8 mouse cellular contexts compared by ENCODE assay signal in genomic region chr5:37162871-37163781, GRCm38 (mm10).
DNase-seq lines count a peak whose midpoint lies in the region; ATAC-seq and TF ChIP-seq lines count a peak whose summit lies in the region.

No protein-coding gene starts in this region.

- no peaks in the 10 kb centered on the region for H3K36me3 ChIP-seq in embryonic facial prominence, embryonic 15.5 days
- no peaks in the 10 kb centered on the region for H3K36me3 ChIP-seq in hindbrain, embryonic 12.5 days

- H3K4me2 ChIP-seq in embryonic facial prominence, embryonic 15.5 days (replicated peaks), result peak overlapping the region; percentile 44
- peak overlapping the region; percentile 66 for H3K4me2 ChIP-seq in hindbrain, embryonic 12.5 days (replicated peaks)

- no peak overlapping the region for H3K27ac ChIP-seq in bone marrow macrophage, adult 2 months (ENCODE audit: insufficient read depth, low read depth, low read length)
- H3K27ac ChIP-seq in embryonic facial prominence, embryonic 15.5 days (replicated peaks), result no peak overlapping the region
- H3K27ac ChIP-seq in hindbrain, embryonic 12.5 days, result peak overlapping the region; percentile 35; the same call in 1 of the 2 replicates
- H3K27ac ChIP-seq in left cerebral cortex, adult 2 months, result peak overlapping the region; percentile 79

- in situ Hi-C loops in Patski (cut with MboI; ENCODE audit: low pct_unique_long_range_greater_than_20kb), result no loop called here

- TF ChIP-seq CTCF in Patski (IDR thresholded peaks at IDR 0.05), result peak; percentile 77
- TF ChIP-seq CTCF in bone marrow macrophage, adult 2 months (IDR thresholded peaks at IDR 0.05; ENCODE audit: low read depth, low read length), result 0 out of 2 replicates have a peak, but pooled peaks have one; percentile 18
- TF ChIP-seq CTCF in left cerebral cortex, adult 2 months (IDR thresholded peaks at IDR 0.05), result peak; percentile 90

- no peaks in the 10 kb centered on the region for H3K4me1 ChIP-seq in bone marrow macrophage, adult 2 months (ENCODE audit: control insufficient read depth, insufficient read depth, low read length)
- H3K4me1 ChIP-seq in embryonic facial prominence, embryonic 15.5 days, result peaks cover 8% of the 10 kb centered on the region
- H3K4me1 ChIP-seq in hindbrain, embryonic 12.5 days, result peaks cover 11% of the 10 kb centered on the region

- POLR2A ChIA-PET in Patski (lab: Charles Lee), result interaction anchor here (0.6 kb wide), 1 partner anchor 660 kb away, joined by 3 read pairs; no protein-coding TSS in a partner anchor

- no peaks in the 10 kb centered on the region for H3K9me3 ChIP-seq in embryonic facial prominence, embryonic 15.5 days (replicated peaks)
- no peaks in the 10 kb centered on the region for H3K9me3 ChIP-seq in hindbrain, embryonic 12.5 days (replicated peaks)

- DNase-seq in Patski (ENCODE audit: low read depth, low spot score), result no peak
- DNase-seq in left cerebral cortex, adult 2 months (ENCODE audit: extremely low spot score in 1 of 2, low spot score in 2 of 2), result peak; percentile 87 to 88
- peak; percentile 85 for DNase-seq in right cerebral cortex, postnatal 4 days

- WGBS in embryonic facial prominence, embryonic 15.5 days, result 7% methylated on average over 75 of the region's 75 CpGs
- 6% methylated on average over 75 of the region's 75 CpGs for WGBS in hindbrain, embryonic 12.5 days

- intact Hi-C loops in left cerebral cortex, adult 2 months (cut with DNase I), result loop anchor here (5.0 kb wide), 1 partner anchor 124 kb away; no protein-coding TSS in a partner anchor

- no peak overlapping the region for H3K4me3 ChIP-seq in bone marrow macrophage, adult 2 months (ENCODE audit: insufficient read depth, low read length)
- peak overlapping the region; percentile 32 for H3K4me3 ChIP-seq in embryonic facial prominence, embryonic 15.5 days (replicated peaks)
- H3K4me3 ChIP-seq in hindbrain, embryonic 12.5 days, result peak overlapping the region; percentile 39
- peak overlapping the region; percentile 51 for H3K4me3 ChIP-seq in left cerebral cortex, adult 2 months

- no peak for TF ChIP-seq POLR2A in bone marrow macrophage, adult 2 months (IDR thresholded peaks at IDR 0.05; ENCODE audit: borderline replicate concordance, low read depth, low read length)

- ATAC-seq in Patski, result no peak
- ATAC-seq in embryonic facial prominence, embryonic 15.5 days (ENCODE audit: insufficient number of reproducible peaks, low FRiP score, low TSS enrichment, low read depth), result no peak; the same call in 1 of the 2 replicates
- peak; percentile 90 for ATAC-seq in hindbrain, embryonic 12.5 days (ENCODE audit: low FRiP score)
- ATAC-seq in megakaryocyte progenitor cell, adult 5-6 weeks (replicated peaks; ENCODE audit: poor library complexity), result peak; percentile 79
- ATAC-seq in erythroblast, adult 5-6 weeks (replicated peaks; ENCODE audit: low FRiP score, poor library complexity, severe bottlenecking), result no peak

- H3K9ac ChIP-seq in embryonic facial prominence, embryonic 15.5 days, result no peak overlapping the region
- H3K9ac ChIP-seq in hindbrain, embryonic 12.5 days, result peak overlapping the region; percentile 61

- peaks cover 51% of the 10 kb centered on the region for H3K27me3 ChIP-seq in Patski
- H3K27me3 ChIP-seq in embryonic facial prominence, embryonic 15.5 days, result peaks cover 79% of the 10 kb centered on the region
- peaks cover 62% of the 10 kb centered on the region for H3K27me3 ChIP-seq in hindbrain, embryonic 12.5 days

- CTCF ChIA-PET in Patski (lab: Charles Lee), result interaction anchor here (1.3 kb wide), 1 partner anchor 9 kb away, joined by 3 read pairs; no protein-coding TSS in a partner anchor

Comparison
In these comparisons a context has a peak if more than half of its experiments do, and no peak if none do; other contexts are left out.
1. ATAC-seq: peak in hindbrain, embryonic 12.5 days (single experiment) and megakaryocyte progenitor cell, adult 5-6 weeks (single experiment); none in Patski (single experiment), embryonic facial prominence, embryonic 15.5 days (single experiment) and erythroblast, adult 5-6 weeks (single experiment).
2. CTCF ChIP-seq: peak in every context shown above with its lines; median percentile 90 in left cerebral cortex, adult 2 months; 77 in Patski; 18 in bone marrow macrophage, adult 2 months.
3. H3K27ac ChIP-seq: peak in hindbrain, embryonic 12.5 days (single experiment) and left cerebral cortex, adult 2 months (single experiment); none in bone marrow macrophage, adult 2 months (single experiment) and embryonic facial prominence, embryonic 15.5 days (single experiment).